Mouse (Mus musculus): ENCODE results near the gene Hipk2. TPM values are rescaled to one million over a fixed set of nuclear protein-coding genes. Genes with fewer than 3 reads are reported as not detected.

The Hipk2 gene
- polyA plus RNA-seq, 1 experiment = 26.9 TPM

GRCm38 (mm10) chr6:38742441-38742840, 133.5 kb downstream of the Hipk2 start:
- Histone ChIP-seq H3K4me3 (ENCODE audit: insufficient read depth, low read length) (no peak overlapping the region), H3K4me1 (ENCODE audit: control insufficient read depth, insufficient read depth, low read length) (no peaks in the 10 kb centered on the region), H3K27ac (ENCODE audit: insufficient read depth, low read length) (no peak overlapping the region)
- TF ChIP-seq CTCF (IDR thresholded peaks at IDR 0.05; ENCODE audit: extremely low read depth, insufficient read depth, low read length) (no peak), POLR2A (IDR thresholded peaks at IDR 0.05; ENCODE audit: extremely low read depth, insufficient read depth, low read length) (no peak)

GRCm38 (mm10) chr6:38741024-38741423, 134.9 kb downstream of the Hipk2 start:
- Histone ChIP-seq H3K4me3 (ENCODE audit: insufficient read depth, low read length) (no peak overlapping the region), H3K27ac (ENCODE audit: insufficient read depth, low read length) (no peak overlapping the region), H3K4me1 (ENCODE audit: control insufficient read depth, insufficient read depth, low read length) (no peaks in the 10 kb centered on the region)
- peak; percentile 19; the same call in 1 of the 2 replicates for TF ChIP-seq CTCF (IDR thresholded peaks at IDR 0.05; ENCODE audit: extremely low read depth, insufficient read depth, low read length)
- TF ChIP-seq POLR2A (IDR thresholded peaks at IDR 0.05; ENCODE audit: extremely low read depth, insufficient read depth, low read length) = no peak

- Histone ChIP-seq H3K27ac (ENCODE audit: insufficient read depth, low read length) (no peak overlapping the region), H3K4me3 (ENCODE audit: insufficient read depth, low read length) (no peak overlapping the region), H3K4me1 (ENCODE audit: control insufficient read depth, insufficient read depth, low read length) (no peaks in the 10 kb centered on the region)
- TF ChIP-seq POLR2A (IDR thresholded peaks at IDR 0.05; ENCODE audit: extremely low read depth, insufficient read depth, low read length) (no peak), CTCF (IDR thresholded peaks at IDR 0.05; ENCODE audit: extremely low read depth, insufficient read depth, low read length) (no peak)
These were observed 136.7 kb downstream of the Hipk2 start for GRCm38 (mm10) chr6:38739266-38739665.

- no peak overlapping the region for H3K4me3 ChIP-seq (ENCODE audit: insufficient read depth, low read length)
- H3K4me1 ChIP-seq (ENCODE audit: control insufficient read depth, insufficient read depth, low read length) = no peaks in the 10 kb centered on the region
- TF ChIP-seq CTCF (IDR thresholded peaks at IDR 0.05; ENCODE audit: extremely low read depth, insufficient read depth, low read length) (no peak), POLR2A (IDR thresholded peaks at IDR 0.05; ENCODE audit: extremely low read depth, insufficient read depth, low read length) (no peak)
- no peak overlapping the region for H3K27ac ChIP-seq (ENCODE audit: insufficient read depth, low read length)
These were observed 138.2 kb downstream of the Hipk2 start for GRCm38 (mm10) chr6:38737763-38738162.

GRCm38 (mm10) chr6:38736240-38736639, 139.7 kb downstream of the Hipk2 start:
- no peaks in the 10 kb centered on the region for H3K4me1 ChIP-seq (ENCODE audit: control insufficient read depth, insufficient read depth, low read length)
- TF ChIP-seq POLR2A (IDR thresholded peaks at IDR 0.05; ENCODE audit: extremely low read depth, insufficient read depth, low read length) (no peak), CTCF (IDR thresholded peaks at IDR 0.05; ENCODE audit: extremely low read depth, insufficient read depth, low read length) (peak; percentile 90)

GRCm38 (mm10) chr6:38732681-38733080, 143.3 kb downstream of the Hipk2 start:
- TF ChIP-seq POLR2A (IDR thresholded peaks at IDR 0.05; ENCODE audit: extremely low read depth, insufficient read depth, low read length) = no peak
- TF ChIP-seq CTCF (IDR thresholded peaks at IDR 0.05; ENCODE audit: extremely low read depth, insufficient read depth, low read length) = no peak
- Histone ChIP-seq H3K4me3 (ENCODE audit: insufficient read depth, low read length) (no peak overlapping the region), H3K27ac (ENCODE audit: insufficient read depth, low read length) (peak overlapping the region; percentile 48), H3K4me1 (ENCODE audit: control insufficient read depth, insufficient read depth, low read length) (no peaks in the 10 kb centered on the region; the same call in 1 of the 2 replicates)

More at GRCm38 (mm10) chr6:38736240-38736639, 139.7 kb downstream of the Hipk2 start:
- Histone ChIP-seq H3K4me3 (ENCODE audit: insufficient read depth, low read length) (no peak overlapping the region), H3K27ac (ENCODE audit: insufficient read depth, low read length) (no peak overlapping the region)

GRCm38 (mm10) chr6:38730169-38731146, 145.5 kb downstream of the Hipk2 start:
- TF ChIP-seq POLR2A (IDR thresholded peaks at IDR 0.05; ENCODE audit: extremely low read depth, insufficient read depth, low read length) (no peak), CTCF (IDR thresholded peaks at IDR 0.05; ENCODE audit: extremely low read depth, insufficient read depth, low read length) (no peak)
- Histone ChIP-seq H3K4me3 (ENCODE audit: insufficient read depth, low read length) (no peak overlapping the region), H3K27ac (ENCODE audit: insufficient read depth, low read length) (peak overlapping the region; percentile 71), H3K4me1 (ENCODE audit: control insufficient read depth, insufficient read depth, low read length) (no peaks in the 10 kb centered on the region; the same call in 1 of the 2 replicates)

- Histone ChIP-seq H3K4me1 (ENCODE audit: control insufficient read depth, insufficient read depth, low read length) (no peaks in the 10 kb centered on the region; the same call in 1 of the 2 replicates), H3K27ac (ENCODE audit: insufficient read depth, low read length) (no peak overlapping the region), H3K4me3 (ENCODE audit: insufficient read depth, low read length) (no peak overlapping the region)
- TF ChIP-seq POLR2A (IDR thresholded peaks at IDR 0.05; ENCODE audit: extremely low read depth, insufficient read depth, low read length) = no peak
- TF ChIP-seq CTCF (IDR thresholded peaks at IDR 0.05; ENCODE audit: extremely low read depth, insufficient read depth, low read length) = no peak
These were observed 150.4 kb downstream of the Hipk2 start for GRCm38 (mm10) chr6:38725515-38725914.

- no peaks in the 10 kb centered on the region for H3K4me1 ChIP-seq (ENCODE audit: control insufficient read depth, insufficient read depth, low read length)
- H3K27ac ChIP-seq (ENCODE audit: insufficient read depth, low read length) = no peak overlapping the region
- TF ChIP-seq POLR2A (IDR thresholded peaks at IDR 0.05; ENCODE audit: extremely low read depth, insufficient read depth, low read length) (no peak), CTCF (IDR thresholded peaks at IDR 0.05; ENCODE audit: extremely low read depth, insufficient read depth, low read length) (no peak)
- H3K4me3 ChIP-seq (ENCODE audit: insufficient read depth, low read length) = no peak overlapping the region
These were observed 154.6 kb downstream of the Hipk2 start for GRCm38 (mm10) chr6:38721361-38721760.

GRCm38 (mm10) chr6:38719229-38719628, 156.7 kb downstream of the Hipk2 start:
- no peak overlapping the region for H3K27ac ChIP-seq (ENCODE audit: insufficient read depth, low read length)
- no peaks in the 10 kb centered on the region for H3K4me1 ChIP-seq (ENCODE audit: control insufficient read depth, insufficient read depth, low read length)
- TF ChIP-seq CTCF (IDR thresholded peaks at IDR 0.05; ENCODE audit: extremely low read depth, insufficient read depth, low read length) (no peak), POLR2A (IDR thresholded peaks at IDR 0.05; ENCODE audit: extremely low read depth, insufficient read depth, low read length) (no peak)
- no peak overlapping the region for H3K4me3 ChIP-seq (ENCODE audit: insufficient read depth, low read length)
